Mouse (Mus musculus): ENCODE results near the gene Dpp10. TPM values are rescaled to one million over a fixed set of nuclear protein-coding genes. Genes with fewer than 3 reads are reported as not detected.

Dpp10 gene
- total and polyA plus RNA-seq, 3 experiments = 0.16 TPM; not detected in 2

GRCm38 (mm10) chr1:123927278-123928002 lies 117.9 kb downstream of the Dpp10 start:
- DNase-seq (ENCODE audit: low spot score) = no peak
- H3K4me3 ChIP-seq (ENCODE audit: low read depth, low read length) = no peak overlapping the region
- peaks cover 6% of the 10 kb centered on the region for H3K9me3 ChIP-seq (replicated peaks)
- ATAC-seq (ENCODE audit: extremely low read depth, insufficient number of reproducible peaks, low FRiP score, poor library complexity, severe bottlenecking) = no peak
- no peaks in the 10 kb centered on the region for H3K36me3 ChIP-seq (replicated peaks)
- no peaks in the 10 kb centered on the region for H3K27me3 ChIP-seq (ENCODE audit: insufficient read depth, low read length)
- H3K4me1 ChIP-seq (ENCODE audit: insufficient read depth, low read depth, low read length) = no peaks in the 10 kb centered on the region
- no peak for TF ChIP-seq GATA1 (IDR thresholded peaks at IDR 0.05; ENCODE audit: borderline replicate concordance, low read length)
- no peak for TF ChIP-seq GATA2 (IDR thresholded peaks at IDR 0.05; ENCODE audit: borderline replicate concordance, low read depth, low read length)
- no peak for TF ChIP-seq POLR2AphosphoS5 (IDR thresholded peaks at IDR 0.05; ENCODE audit: insufficient replicate concordance, low read depth, low read length)
- no peak for TF ChIP-seq TAL1 (conservative IDR thresholded peaks at IDR 0.05; ENCODE audit: low read depth, low read length)
- no peak for TF ChIP-seq CTCF (IDR thresholded peaks at IDR 0.05; ENCODE audit: low read depth, low read length)

- TF ChIP-seq TAL1 (conservative IDR thresholded peaks at IDR 0.05; ENCODE audit: low read depth, low read length) = no peak
- no peak for TF ChIP-seq POLR2AphosphoS5 (IDR thresholded peaks at IDR 0.05; ENCODE audit: insufficient replicate concordance, low read depth, low read length)
- no peak for TF ChIP-seq GATA1 (IDR thresholded peaks at IDR 0.05; ENCODE audit: borderline replicate concordance, low read length)
- no peak for TF ChIP-seq GATA2 (IDR thresholded peaks at IDR 0.05; ENCODE audit: borderline replicate concordance, low read depth, low read length)
- no peak for TF ChIP-seq CTCF (IDR thresholded peaks at IDR 0.05; ENCODE audit: low read depth, low read length)
- H3K4me1 ChIP-seq (ENCODE audit: insufficient read depth, low read depth, low read length) = no peaks in the 10 kb centered on the region
- H3K9me3 ChIP-seq (replicated peaks) = peaks cover 6% of the 10 kb centered on the region
- ATAC-seq (ENCODE audit: extremely low read depth, insufficient number of reproducible peaks, low FRiP score, poor library complexity, severe bottlenecking) (no peak), DNase-seq (ENCODE audit: low spot score) (no peak)
- H3K36me3 ChIP-seq (replicated peaks) = no peaks in the 10 kb centered on the region
- H3K27me3 ChIP-seq (ENCODE audit: insufficient read depth, low read length) = no peaks in the 10 kb centered on the region
- H3K4me3 ChIP-seq (ENCODE audit: low read depth, low read length) = no peak overlapping the region
These were observed 120.5 kb downstream of the Dpp10 start for GRCm38 (mm10) chr1:123924905-123925304.

- DNase-seq (ENCODE audit: low spot score) (no peak), ATAC-seq (ENCODE audit: extremely low read depth, insufficient number of reproducible peaks, low FRiP score, poor library complexity, severe bottlenecking) (no peak)
- Histone ChIP-seq H3K27me3 (ENCODE audit: insufficient read depth, low read length) (no peaks in the 10 kb centered on the region), H3K4me3 (ENCODE audit: low read depth, low read length) (no peak overlapping the region), H3K36me3 (replicated peaks) (no peaks in the 10 kb centered on the region), H3K4me1 (ENCODE audit: insufficient read depth, low read depth, low read length) (no peaks in the 10 kb centered on the region), H3K9me3 (replicated peaks) (peaks cover 3% of the 10 kb centered on the region; the same call in 1 of the 2 replicates)
- no peak for TF ChIP-seq TAL1 (conservative IDR thresholded peaks at IDR 0.05; ENCODE audit: low read depth, low read length)
- no peak for TF ChIP-seq GATA2 (IDR thresholded peaks at IDR 0.05; ENCODE audit: borderline replicate concordance, low read depth, low read length)
- no peak for TF ChIP-seq POLR2AphosphoS5 (IDR thresholded peaks at IDR 0.05; ENCODE audit: insufficient replicate concordance, low read depth, low read length)
- TF ChIP-seq CTCF (IDR thresholded peaks at IDR 0.05; ENCODE audit: low read depth, low read length) = no peak
- TF ChIP-seq GATA1 (IDR thresholded peaks at IDR 0.05; ENCODE audit: borderline replicate concordance, low read length) = no peak
These were observed 121.5 kb downstream of the Dpp10 start for GRCm38 (mm10) chr1:123923907-123924306.

GRCm38 (mm10) chr1:123919606-123920005 lies 125.8 kb downstream of the Dpp10 start:
- TF ChIP-seq GATA2 (IDR thresholded peaks at IDR 0.05; ENCODE audit: borderline replicate concordance, low read depth, low read length) = no peak
- no peak for TF ChIP-seq TAL1 (conservative IDR thresholded peaks at IDR 0.05; ENCODE audit: low read depth, low read length)
- no peak for TF ChIP-seq GATA1 (IDR thresholded peaks at IDR 0.05; ENCODE audit: borderline replicate concordance, low read length)
- TF ChIP-seq POLR2AphosphoS5 (IDR thresholded peaks at IDR 0.05; ENCODE audit: insufficient replicate concordance, low read depth, low read length) = no peak
- no peak for TF ChIP-seq CTCF (IDR thresholded peaks at IDR 0.05; ENCODE audit: low read depth, low read length)
- Histone ChIP-seq H3K4me1 (ENCODE audit: insufficient read depth, low read depth, low read length) (no peaks in the 10 kb centered on the region), H3K27me3 (ENCODE audit: insufficient read depth, low read length) (no peaks in the 10 kb centered on the region), H3K36me3 (replicated peaks) (no peaks in the 10 kb centered on the region), H3K4me3 (ENCODE audit: low read depth, low read length) (no peak overlapping the region), H3K9me3 (replicated peaks) (peaks cover 3% of the 10 kb centered on the region)
- DNase-seq (ENCODE audit: low spot score) (no peak), ATAC-seq (ENCODE audit: extremely low read depth, insufficient number of reproducible peaks, low FRiP score, poor library complexity, severe bottlenecking) (no peak)

- DNase-seq (ENCODE audit: low spot score) (no peak), ATAC-seq (ENCODE audit: extremely low read depth, insufficient number of reproducible peaks, low FRiP score, poor library complexity, severe bottlenecking) (no peak)
- TF ChIP-seq CTCF (IDR thresholded peaks at IDR 0.05; ENCODE audit: low read depth, low read length) = no peak
- no peak for TF ChIP-seq TAL1 (conservative IDR thresholded peaks at IDR 0.05; ENCODE audit: low read depth, low read length)
- TF ChIP-seq GATA2 (IDR thresholded peaks at IDR 0.05; ENCODE audit: borderline replicate concordance, low read depth, low read length) = no peak
- TF ChIP-seq GATA1 (IDR thresholded peaks at IDR 0.05; ENCODE audit: borderline replicate concordance, low read length) = no peak
- no peak for TF ChIP-seq POLR2AphosphoS5 (IDR thresholded peaks at IDR 0.05; ENCODE audit: insufficient replicate concordance, low read depth, low read length)
- H3K27me3 ChIP-seq (ENCODE audit: insufficient read depth, low read length) = no peaks in the 10 kb centered on the region
- H3K4me3 ChIP-seq (ENCODE audit: low read depth, low read length) = no peak overlapping the region
- H3K36me3 ChIP-seq (replicated peaks) = no peaks in the 10 kb centered on the region
- H3K4me1 ChIP-seq (ENCODE audit: insufficient read depth, low read depth, low read length) = no peaks in the 10 kb centered on the region
- peaks cover 7% of the 10 kb centered on the region; the same call in 1 of the 2 replicates for H3K9me3 ChIP-seq (replicated peaks)
These were observed 142.7 kb downstream of the Dpp10 start for GRCm38 (mm10) chr1:123902628-123903027.

- H3K4me1 ChIP-seq (ENCODE audit: insufficient read depth, low read depth, low read length) = no peaks in the 10 kb centered on the region
- no peak overlapping the region for H3K4me3 ChIP-seq (ENCODE audit: low read depth, low read length)
- H3K36me3 ChIP-seq (replicated peaks) = no peaks in the 10 kb centered on the region
- no peak for TF ChIP-seq GATA2 (IDR thresholded peaks at IDR 0.05; ENCODE audit: borderline replicate concordance, low read depth, low read length)
- TF ChIP-seq CTCF (IDR thresholded peaks at IDR 0.05; ENCODE audit: low read depth, low read length) = no peak
- no peak for TF ChIP-seq GATA1 (IDR thresholded peaks at IDR 0.05; ENCODE audit: borderline replicate concordance, low read length)
- no peak for TF ChIP-seq TAL1 (conservative IDR thresholded peaks at IDR 0.05; ENCODE audit: low read depth, low read length)
- no peak for TF ChIP-seq POLR2AphosphoS5 (IDR thresholded peaks at IDR 0.05; ENCODE audit: insufficient replicate concordance, low read depth, low read length)
- H3K9me3 ChIP-seq (replicated peaks) = peaks cover 7% of the 10 kb centered on the region; the same call in 1 of the 2 replicates
- no peak for ATAC-seq (ENCODE audit: extremely low read depth, insufficient number of reproducible peaks, low FRiP score, poor library complexity, severe bottlenecking)
- DNase-seq (ENCODE audit: low spot score) = no peak
- no peaks in the 10 kb centered on the region for H3K27me3 ChIP-seq (ENCODE audit: insufficient read depth, low read length)
These were observed 144.1 kb downstream of the Dpp10 start for GRCm38 (mm10) chr1:123901218-123901617.
